30 mouse cellular contexts compared by ENCODE assay signal in genomic region chr13:9075825-9076592, GRCm38 (mm10).
"Had no signal": no experiment of that assay in that cellular context is flagged by ENCODE, and none has a peak within 500 bp of the region (broad histone marks: within the 10 kb centered on the region; RNA-seq: fewer than 3 reads in every experiment).

No protein-coding gene starts in this region.

- H3K27ac ChIP-seq: left cerebral cortex, adult 2 months; limb, embryonic 10.5 days; limb, embryonic 12.5 days; limb, embryonic 13.5 days; limb, embryonic 15.5 days; liver, embryonic 13.5 days; liver, embryonic 14.5 days; liver, embryonic 15.5 days; lung, embryonic 15.5 days; macrophage; midbrain, embryonic 10.5 days; midbrain, embryonic 12.5 days; midbrain, embryonic 13.5 days; midbrain, embryonic 15.5 days; neural tube, embryonic 12.5 days had no signal

- H3K9me3 ChIP-seq: limb, embryonic 10.5 days; limb, embryonic 12.5 days; limb, embryonic 13.5 days; limb, embryonic 15.5 days; liver, embryonic 13.5 days; liver, embryonic 15.5 days; lung, embryonic 15.5 days; megakaryocyte, embryonic 14.5 days; midbrain, embryonic 10.5 days; midbrain, embryonic 12.5 days; midbrain, embryonic 13.5 days; midbrain, embryonic 15.5 days; neural tube, embryonic 12.5 days had no signal

- ATAC-seq: lung, postnatal 0 days; midbrain, embryonic 13.5 days; midbrain, embryonic 15.5 days; midbrain, embryonic 16.5 days had no signal

- H3K4me3 ChIP-seq: left cerebral cortex, adult 2 months; limb, embryonic 10.5 days; limb, embryonic 12.5 days; limb, embryonic 13.5 days; limb, embryonic 15.5 days; liver, embryonic 13.5 days; liver, embryonic 15.5 days; lung, embryonic 15.5 days; megakaryocyte, embryonic 14.5 days; midbrain, embryonic 10.5 days; midbrain, embryonic 12.5 days; midbrain, embryonic 13.5 days; midbrain, embryonic 15.5 days; myocyte; neural tube, embryonic 12.5 days had no signal

- H3K4me2 ChIP-seq: limb, embryonic 12.5 days; limb, embryonic 13.5 days; limb, embryonic 15.5 days; liver, embryonic 13.5 days; liver, embryonic 15.5 days; lung, embryonic 14.5 days; lung, embryonic 15.5 days; midbrain, embryonic 11.5 days; midbrain, embryonic 12.5 days; midbrain, embryonic 13.5 days; midbrain, embryonic 15.5 days; neural tube, embryonic 12.5 days had no signal

- H3K9ac ChIP-seq: limb, embryonic 12.5 days; limb, embryonic 13.5 days; limb, embryonic 15.5 days; liver, embryonic 13.5 days; liver, embryonic 14.5 days; liver, embryonic 15.5 days; lung, embryonic 14.5 days; lung, embryonic 15.5 days; midbrain, embryonic 12.5 days; midbrain, embryonic 13.5 days; midbrain, embryonic 15.5 days; neural tube, embryonic 12.5 days had no signal

- H3K27me3 ChIP-seq: limb, embryonic 12.5 days; limb, embryonic 13.5 days; limb, embryonic 15.5 days; liver, embryonic 13.5 days; lung, embryonic 15.5 days; midbrain, embryonic 12.5 days; midbrain, embryonic 13.5 days; midbrain, embryonic 15.5 days; neural tube, embryonic 12.5 days had no signal

- DNase-seq: layer of hippocampus, postnatal 36 days; left cerebral cortex, postnatal 4 days; liver, embryonic 13.5 days; lung, adult 18-20 months; lung, adult 2 months; lung, embryonic 14.5 days; lung, postnatal 10 days; lung, postnatal 14 days; lung, postnatal 36 days; lung, postnatal 4 days; midbrain, embryonic 14.5 days had no signal

- H3K36me3 ChIP-seq: limb, embryonic 10.5 days; limb, embryonic 12.5 days; limb, embryonic 13.5 days; limb, embryonic 15.5 days; liver, embryonic 13.5 days; liver, embryonic 15.5 days; lung, embryonic 15.5 days; midbrain, embryonic 10.5 days; midbrain, embryonic 12.5 days; midbrain, embryonic 13.5 days; midbrain, embryonic 15.5 days; neural tube, embryonic 12.5 days had no signal

- H3K4me1 ChIP-seq: limb, embryonic 10.5 days; limb, embryonic 12.5 days; limb, embryonic 13.5 days; limb, embryonic 15.5 days; liver, embryonic 13.5 days; lung, embryonic 15.5 days; midbrain, embryonic 10.5 days; midbrain, embryonic 12.5 days; midbrain, embryonic 13.5 days; midbrain, embryonic 15.5 days; neural tube, embryonic 12.5 days had no signal
